Mouse (Mus musculus): ENCODE results near the gene Gbp8. TPM values are rescaled to one million over a fixed set of nuclear protein-coding genes. Genes with fewer than 3 reads are reported as not detected.
"Not testable (repeated sequence)": the region's sequence is repeated elsewhere in the genome, so short reads cannot be mapped to it uniquely, and the experiment has no call there.

The Gbp8 gene
- 0.27 and 0.38 TPM in 2 replicates for polyA plus RNA-seq (2015; fragmentation: Nextera tagmentation; extraction: Ambion mirVana)

DNA sequence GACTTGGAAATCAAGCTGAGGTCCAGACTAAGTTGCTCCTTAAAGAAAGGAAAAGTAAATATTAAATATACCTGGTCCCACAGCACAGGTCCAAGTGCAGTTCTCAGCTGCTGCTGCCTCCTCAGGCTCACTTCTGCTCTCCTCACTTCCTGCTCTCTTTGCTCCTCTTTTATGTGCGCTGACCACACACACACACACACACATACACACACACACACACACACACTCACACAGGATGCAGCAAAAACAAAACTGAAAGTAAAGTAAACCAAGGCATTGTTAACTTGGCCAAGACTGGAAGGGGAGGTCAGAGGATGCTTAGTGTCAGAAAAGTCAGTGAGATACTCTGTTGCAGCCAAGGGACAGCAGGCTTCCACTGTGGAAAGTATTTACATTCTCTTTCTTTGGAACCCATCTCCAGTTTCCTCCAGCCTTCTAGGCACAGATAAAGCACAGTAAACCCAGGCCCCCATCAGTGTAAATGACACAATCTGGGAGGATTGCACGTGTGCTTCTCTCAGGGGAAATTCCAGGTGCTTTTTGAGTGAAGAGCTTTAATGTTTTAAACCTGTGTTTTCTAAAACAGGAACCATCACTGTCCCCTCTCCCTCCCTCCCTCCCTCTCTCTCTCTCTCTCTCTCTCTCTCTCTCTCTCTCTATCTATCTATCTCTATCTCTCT, at the start of gene Gbp8, which contains the start of the genes Gbp9 and Gbp4:
Gbp8 (minus strand) TSS at position 132 of the 680 bp plus-strand sequence.
Gbp9 (minus strand) TSS at position 131 of the 680 bp plus-strand sequence.
Gbp4 (minus strand) TSS at position 178 of the 680 bp plus-strand sequence.
- ATAC-seq (replicated peaks); H3K27ac ChIP-seq (replicated peaks); H3K27me3 ChIP-seq; H3K4me3 ChIP-seq; H3K36me3 ChIP-seq; H3K4me1 ChIP-seq; H3K9ac ChIP-seq (replicated peaks); H3K9me3 ChIP-seq; H3K4me2 ChIP-seq (replicated peaks): not testable (repeated sequence)
- 23% methylated on average over 2 of the region's 2 CpGs for WGBS

DNA sequence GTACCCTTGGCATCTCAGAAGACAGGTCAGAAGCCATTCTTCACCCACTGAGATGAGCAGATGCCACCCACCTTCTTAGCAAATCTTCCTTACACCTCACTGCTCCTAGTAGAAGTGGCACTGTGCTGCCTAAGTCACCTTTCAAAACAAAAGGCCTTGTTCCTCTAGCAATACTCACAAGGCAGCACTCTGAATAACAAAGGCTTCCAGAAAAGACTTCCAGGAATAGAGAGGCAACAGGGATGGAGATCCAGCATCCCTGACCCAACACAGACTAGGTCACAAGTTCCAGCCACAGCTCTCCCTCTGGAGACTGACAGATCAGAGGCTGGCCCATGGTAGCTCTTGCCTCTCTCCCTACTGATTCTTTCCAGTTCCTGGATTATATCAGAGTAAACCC, 42.1 kb upstream of the Gbp8 start:
- no peak for ATAC-seq (replicated peaks)
- Histone ChIP-seq H3K4me1 (no peaks in the 10 kb centered on the region), H3K9ac (replicated peaks) (no peak overlapping the region), H3K27ac (replicated peaks) (no peak overlapping the region), H3K4me3 (no peak overlapping the region), H3K36me3 (no peaks in the 10 kb centered on the region), H3K9me3 (no peaks in the 10 kb centered on the region), H3K4me2 (replicated peaks) (no peak overlapping the region), H3K27me3 (no peaks in the 10 kb centered on the region)

DNA sequence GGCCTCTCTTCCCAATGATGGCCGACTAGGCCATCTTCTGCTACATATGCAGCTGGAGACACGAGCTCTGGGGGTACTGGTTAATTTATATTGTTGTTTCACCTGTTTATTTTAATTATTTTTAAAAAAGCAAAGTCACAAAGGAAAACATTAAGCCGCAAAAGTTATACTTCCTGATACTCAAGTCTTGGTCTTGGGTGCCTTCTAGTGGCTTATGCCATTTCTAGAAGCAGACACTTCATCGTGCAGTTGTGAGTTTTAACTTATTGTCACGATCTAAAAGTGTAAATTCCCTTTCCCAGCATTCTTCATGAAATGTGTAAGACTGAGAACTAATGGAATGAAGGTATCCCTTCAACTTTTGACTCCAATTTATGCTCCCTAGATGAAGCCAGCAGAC, 17.2 kb upstream of the Gbp8 start:
- H3K4me2 ChIP-seq (replicated peaks), result no peak overlapping the region
- no peaks in the 10 kb centered on the region for H3K27me3 ChIP-seq
- no peaks in the 10 kb centered on the region for H3K36me3 ChIP-seq
- no peaks in the 10 kb centered on the region for H3K4me1 ChIP-seq
- no peak overlapping the region for H3K4me3 ChIP-seq
- WGBS, result 85% methylated on average over 5 of the region's 5 CpGs
- no peaks in the 10 kb centered on the region for H3K9me3 ChIP-seq
- no peak overlapping the region for H3K9ac ChIP-seq (replicated peaks)
- H3K27ac ChIP-seq (replicated peaks), result no peak overlapping the region
- ATAC-seq (replicated peaks), result no peak

DNA sequence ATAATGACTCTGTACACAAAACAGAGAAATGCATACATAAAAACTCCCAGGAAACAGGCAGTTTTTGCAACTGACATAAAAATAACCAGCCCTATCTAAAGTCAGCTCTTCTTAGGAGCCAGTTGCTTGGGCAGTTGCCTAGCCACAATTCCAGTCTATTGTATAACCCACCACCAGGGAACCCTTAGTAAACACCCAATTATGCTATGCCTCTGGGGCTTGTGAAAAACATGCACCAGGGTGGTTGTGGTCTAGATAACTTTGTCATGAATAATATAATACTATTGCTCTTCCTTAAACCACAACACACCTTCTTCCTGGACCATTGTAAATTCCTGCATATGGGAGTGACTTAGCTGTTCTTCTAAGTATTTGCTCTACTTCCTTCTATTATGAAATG, 14.7 kb upstream of the Gbp8 start:
- ATAC-seq (replicated peaks), result no peak
- Histone ChIP-seq H3K4me1 (no peaks in the 10 kb centered on the region), H3K27ac (replicated peaks) (no peak overlapping the region), H3K9ac (replicated peaks) (no peak overlapping the region), H3K36me3 (no peaks in the 10 kb centered on the region), H3K9me3 (no peaks in the 10 kb centered on the region), H3K4me3 (no peak overlapping the region), H3K4me2 (replicated peaks) (no peak overlapping the region), H3K27me3 (no peaks in the 10 kb centered on the region)

DNA sequence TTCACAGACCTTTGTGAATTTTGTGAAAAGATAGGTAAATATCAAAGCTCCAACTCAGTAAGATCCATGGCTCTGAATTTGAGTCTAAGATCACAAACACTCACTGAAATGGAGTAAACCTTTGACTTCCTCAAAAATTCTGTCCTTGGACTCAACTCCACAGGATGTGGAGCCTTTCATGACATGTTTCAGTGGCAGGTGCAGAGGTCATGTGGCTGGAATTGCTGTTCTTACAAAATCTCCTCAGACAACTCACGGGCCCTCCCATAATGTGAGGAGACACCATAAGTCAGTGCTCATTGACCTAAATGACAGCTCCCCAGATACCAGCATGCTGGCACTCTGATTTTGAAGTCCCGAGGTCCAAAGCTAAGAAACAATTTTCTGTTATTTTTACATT, 8.7 kb upstream of the Gbp8 start:
- H3K36me3 ChIP-seq; H3K9me3 ChIP-seq; H3K4me3 ChIP-seq; ATAC-seq (replicated peaks); H3K4me2 ChIP-seq (replicated peaks); H3K27ac ChIP-seq (replicated peaks); H3K4me1 ChIP-seq; H3K27me3 ChIP-seq; H3K9ac ChIP-seq (replicated peaks): not testable (repeated sequence)
- WGBS, result 78% methylated on average over 2 of the region's 2 CpGs

DNA sequence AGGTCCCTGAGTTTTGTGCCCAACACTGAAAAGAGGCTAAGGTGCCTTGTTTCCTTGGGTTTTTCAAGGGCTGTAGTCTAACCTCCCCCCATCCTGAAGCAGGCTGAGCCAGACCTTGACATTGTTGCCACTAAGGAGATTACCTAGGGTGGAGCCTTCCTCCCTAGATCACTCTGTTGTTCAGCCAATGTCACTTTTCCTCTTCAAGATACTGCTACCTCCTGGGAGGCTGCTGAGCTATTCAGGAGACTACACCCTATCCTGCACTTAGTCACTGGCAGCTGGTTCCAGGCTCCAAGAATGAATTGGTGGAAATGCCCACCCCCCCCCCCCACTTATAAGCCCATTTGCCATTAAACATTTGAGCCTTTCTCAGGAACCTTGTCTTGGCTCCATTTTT, 7.1 kb upstream of the Gbp8 start:
- Histone ChIP-seq H3K4me1 (no peaks in the 10 kb centered on the region), H3K9me3 (no peaks in the 10 kb centered on the region), H3K4me2 (replicated peaks) (no peak overlapping the region), H3K36me3 (no peaks in the 10 kb centered on the region), H3K9ac (replicated peaks) (no peak overlapping the region), H3K27ac (replicated peaks) (no peak overlapping the region), H3K27me3 (no peaks in the 10 kb centered on the region), H3K4me3 (no peak overlapping the region)
- no peak for ATAC-seq (replicated peaks)

DNA sequence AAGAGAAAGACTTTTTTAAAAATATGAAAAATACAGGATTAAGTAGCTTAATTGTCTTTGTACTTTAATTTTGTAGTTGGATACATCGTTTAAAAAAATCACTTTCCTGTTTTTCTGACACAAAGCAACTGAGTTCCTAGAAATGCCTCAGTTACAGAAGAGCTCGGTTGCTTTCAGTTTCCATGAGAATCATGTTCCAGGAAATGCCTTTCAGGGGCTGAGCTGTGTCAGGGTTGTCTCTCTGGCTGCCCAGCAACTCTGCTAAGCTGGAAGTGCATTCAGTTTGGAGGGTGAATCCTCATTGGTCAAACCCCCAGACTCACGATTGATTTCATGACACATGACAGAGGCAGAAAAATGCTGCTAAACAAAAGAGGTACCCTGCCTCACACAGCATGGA, 6.4 kb upstream of the Gbp8 start:
- not testable (repeated sequence) for ATAC-seq (replicated peaks); H3K9ac ChIP-seq (replicated peaks); H3K27me3 ChIP-seq; H3K4me2 ChIP-seq (replicated peaks); H3K36me3 ChIP-seq; H3K9me3 ChIP-seq; H3K4me1 ChIP-seq; H3K27ac ChIP-seq (replicated peaks); H3K4me3 ChIP-seq
- WGBS, result 51% methylated on average over 3 of the region's 3 CpGs

DNA sequence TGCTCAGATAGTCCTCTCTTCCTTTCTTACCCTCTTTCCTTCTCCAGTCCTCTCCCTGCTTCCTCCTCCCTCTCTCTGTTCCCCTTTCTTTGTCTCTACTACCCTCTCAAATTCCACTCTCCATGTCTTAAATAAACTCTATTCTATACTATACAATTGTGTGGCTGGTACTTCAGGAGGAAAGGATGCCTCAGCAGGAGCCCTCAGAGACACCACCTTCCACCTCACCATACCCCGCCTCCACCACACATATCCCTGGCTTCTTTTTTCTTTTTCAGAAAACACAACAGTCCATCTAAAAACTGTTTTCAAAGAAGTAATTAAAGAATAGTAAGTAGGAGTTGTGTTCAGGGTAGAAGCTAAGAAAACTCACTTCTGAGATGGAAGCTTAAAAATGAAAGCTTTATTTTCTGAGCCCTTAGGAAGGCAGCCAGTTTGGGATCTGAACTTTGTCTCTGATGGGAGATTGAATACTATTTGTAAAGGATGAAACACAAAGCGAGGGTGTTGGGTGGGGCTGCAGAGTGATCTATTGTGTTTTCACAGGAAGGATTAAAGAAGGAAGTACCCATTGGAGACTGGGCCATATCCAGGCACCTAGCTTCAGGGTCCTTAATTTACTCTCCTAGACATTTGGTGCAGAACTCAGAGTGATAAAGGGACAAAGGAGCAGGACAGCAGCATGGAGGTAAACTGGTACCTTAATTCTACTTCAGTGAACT, 910 bp upstream of the Gbp8 start:
- ATAC-seq (replicated peaks); H3K9me3 ChIP-seq: not testable (repeated sequence)
- 31% methylated on average over 2 of the region's 2 CpGs for WGBS

DNA sequence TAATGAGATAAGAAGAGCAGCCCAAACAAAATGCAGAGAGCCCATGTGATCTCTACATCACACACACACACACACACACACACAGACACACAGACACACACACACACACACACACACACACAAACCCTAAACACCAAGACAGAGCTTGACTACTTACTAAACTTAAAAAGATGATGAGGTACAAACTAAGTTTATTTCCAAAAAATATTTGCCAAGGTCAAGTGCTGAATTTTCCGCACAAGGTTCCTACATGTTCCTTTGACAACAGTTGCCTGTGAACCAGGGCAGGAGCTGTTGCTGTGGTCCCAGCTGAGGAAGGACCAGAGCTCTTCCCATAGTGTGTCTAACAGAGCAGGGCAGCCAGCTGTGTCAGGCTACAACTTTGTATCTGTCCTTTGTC, 434 bp downstream of the Gbp8 start:
- no peak for ATAC-seq (replicated peaks)
- H3K36me3 ChIP-seq, result no peaks in the 10 kb centered on the region
- H3K27me3 ChIP-seq, result no peaks in the 10 kb centered on the region
- H3K27ac ChIP-seq (replicated peaks), result no peak overlapping the region
- WGBS, result 96% methylated on average over 1 of the region's 1 CpGs
- no peak overlapping the region for H3K4me2 ChIP-seq (replicated peaks)
- no peaks in the 10 kb centered on the region for H3K9me3 ChIP-seq
- H3K4me3 ChIP-seq, result no peak overlapping the region
- H3K9ac ChIP-seq (replicated peaks), result no peak overlapping the region
- H3K4me1 ChIP-seq, result no peaks in the 10 kb centered on the region

More for the DNA sequence above, 910 bp upstream of the Gbp8 start:
- H3K27me3 ChIP-seq; H3K4me2 ChIP-seq (replicated peaks); H3K4me3 ChIP-seq; H3K27ac ChIP-seq (replicated peaks); H3K9ac ChIP-seq (replicated peaks); H3K36me3 ChIP-seq; H3K4me1 ChIP-seq: not testable (repeated sequence)

DNA sequence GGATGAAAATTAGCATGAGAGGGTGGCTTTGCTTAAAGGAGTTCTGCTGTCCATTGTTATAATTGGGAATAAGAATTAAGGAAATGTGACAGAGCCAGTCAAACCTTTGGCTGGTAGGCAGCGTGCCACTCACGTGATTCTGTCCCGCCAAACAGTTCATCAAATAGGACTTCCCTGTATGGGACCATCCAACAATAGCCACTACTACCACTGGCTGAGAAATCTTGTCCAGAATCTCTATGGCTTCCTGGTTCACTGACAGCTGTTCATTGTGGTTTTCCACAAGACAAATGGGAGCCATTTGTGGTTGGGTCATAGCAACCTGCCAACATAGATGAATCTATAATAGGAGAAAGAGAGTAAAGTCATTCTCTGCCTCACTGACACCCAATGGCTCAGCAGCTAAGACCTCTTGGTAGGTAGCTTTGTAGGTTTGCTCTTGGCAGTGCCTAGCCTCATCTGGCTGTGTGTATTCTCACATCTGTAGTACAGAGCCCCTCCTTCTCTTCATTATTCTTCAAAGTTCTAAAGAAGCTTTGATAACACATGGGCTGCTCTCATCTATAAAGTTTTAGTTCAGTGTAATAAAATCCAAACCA, 2.5 kb downstream of the Gbp8 start:
- H3K27ac ChIP-seq (replicated peaks); H3K9me3 ChIP-seq: not testable (repeated sequence)

DNA sequence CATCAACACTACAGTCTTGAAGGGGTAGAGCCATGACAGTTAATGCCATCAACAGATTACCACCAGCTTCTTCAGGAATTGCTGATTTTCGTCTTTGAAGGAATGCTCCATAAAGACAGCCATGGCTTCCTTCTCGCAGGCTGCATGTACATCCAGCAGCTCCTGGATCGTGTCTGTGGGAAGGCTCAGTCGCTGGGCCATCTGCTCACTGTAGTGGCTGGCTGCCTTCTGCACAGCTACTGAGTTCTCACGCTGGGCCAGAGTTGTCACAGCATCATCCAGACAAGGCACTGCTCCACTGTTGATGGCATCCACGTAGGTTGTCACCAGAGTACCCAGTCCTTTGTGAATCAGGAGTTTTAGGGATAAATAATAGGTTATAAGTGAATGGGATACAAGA, 17.6 kb downstream of the Gbp8 start:
- H3K4me3 ChIP-seq; ATAC-seq (replicated peaks); H3K9me3 ChIP-seq; H3K27me3 ChIP-seq; H3K4me1 ChIP-seq; H3K9ac ChIP-seq (replicated peaks); H3K36me3 ChIP-seq; H3K27ac ChIP-seq (replicated peaks); H3K4me2 ChIP-seq (replicated peaks): not testable (repeated sequence)
- 82% methylated on average over 6 of the region's 6 CpGs for WGBS

More for the DNA sequence above, 2.5 kb downstream of the Gbp8 start:
- H3K36me3 ChIP-seq; H3K4me1 ChIP-seq; H3K4me2 ChIP-seq (replicated peaks); H3K9ac ChIP-seq (replicated peaks); H3K27me3 ChIP-seq; ATAC-seq (replicated peaks); H3K4me3 ChIP-seq: not testable (repeated sequence)
- 55% methylated on average over 3 of the region's 3 CpGs for WGBS

DNA sequence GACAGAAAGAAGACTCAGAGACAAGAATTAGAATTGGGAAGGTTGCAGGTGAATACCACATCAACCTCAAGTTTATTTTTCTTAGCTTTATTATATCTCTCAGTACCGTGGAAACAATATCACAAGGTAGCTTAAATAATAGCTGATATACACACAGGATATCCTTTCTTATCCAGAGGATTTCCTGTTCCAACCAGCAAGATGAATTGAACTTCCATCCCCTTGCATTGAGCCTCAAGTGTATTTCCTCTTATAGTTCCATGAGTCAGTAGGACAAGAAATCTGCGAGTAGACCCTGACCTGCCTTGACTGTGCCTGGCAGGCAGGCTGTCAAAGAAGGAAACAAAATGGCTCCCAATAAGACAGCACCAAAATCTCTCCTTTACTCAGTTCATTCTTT, 23.6 kb downstream of the Gbp8 start:
- H3K4me2 ChIP-seq (replicated peaks), result no peak overlapping the region
- H3K27ac ChIP-seq (replicated peaks), result no peak overlapping the region
- H3K4me3 ChIP-seq, result no peak overlapping the region
- H3K4me1 ChIP-seq, result no peaks in the 10 kb centered on the region
- no peaks in the 10 kb centered on the region for H3K27me3 ChIP-seq
- H3K36me3 ChIP-seq, result no peaks in the 10 kb centered on the region
- no peak for ATAC-seq (replicated peaks)
- WGBS, result 90% methylated on average over 2 of the region's 2 CpGs
- no peak overlapping the region for H3K9ac ChIP-seq (replicated peaks)
- no peaks in the 10 kb centered on the region for H3K9me3 ChIP-seq
